Mouse (Mus musculus) ES-Bruce4 (cell line): ENCODE data around the gene Acox2. TPM values are rescaled to one million over a fixed set of nuclear protein-coding genes. Genes with fewer than 3 reads are reported as not detected.

ENCODE experiments used
- H3K27ac ChIP-seq: 2 replicates; pipeline ENCODE4 v1.5.1; 2012; ENCODE audit warnings: low read length, inconsistent platforms; ENCODE audit not compliant: insufficient read depth
- H3K27me3 ChIP-seq: 2 replicates; pipeline ENCODE4 v1.6.1; 2012; ENCODE audit warnings: mild to moderate bottlenecking, low read length, inconsistent platforms; ENCODE audit not compliant: control insufficient read depth, poor library complexity, insufficient read depth, severe bottlenecking
- H3K36me3 ChIP-seq: 2 replicates; pipeline ENCODE4 v1.6.1; 2012; ENCODE audit warnings: inconsistent platforms, mild to moderate bottlenecking, low read length, moderate library complexity; ENCODE audit not compliant: control insufficient read depth, poor library complexity, insufficient read depth, severe bottlenecking
- H3K4me1 ChIP-seq: one replicate; pipeline ENCODE4 v1.8.1; 2011; ENCODE audit warnings: low read length; ENCODE audit not compliant: control insufficient read depth, insufficient read depth
- H3K4me3 ChIP-seq: 2 replicates; pipeline ENCODE4 v1.5.1; 2011; ENCODE audit warnings: low read depth, mild to moderate bottlenecking, low read length
- H3K9ac ChIP-seq: 2 replicates; pipeline ENCODE4 v1.6.1; 2012; ENCODE audit warnings: low read depth, mild to moderate bottlenecking, inconsistent platforms; ENCODE audit not compliant: poor library complexity, severe bottlenecking
- H3K9me3 ChIP-seq: replicated peaks from 2 replicates; pipeline ENCODE4 v1.6.1; 2012; ENCODE audit warnings: mild to moderate bottlenecking, low read length, inconsistent platforms; ENCODE audit not compliant: control insufficient read depth, poor library complexity, insufficient read depth, severe bottlenecking
- CTCF ChIP-seq: IDR thresholded peaks from one replicate; pipeline ENCODE4 v1.8.1; 2011; ENCODE audit warnings: low read depth, low read length
- EP300 ChIP-seq: IDR thresholded peaks from 2 replicates; pipeline ENCODE4 v1.6.1; 2011; ENCODE audit warnings: low read depth, low read length; ENCODE audit not compliant: insufficient read depth
- POLR2A ChIP-seq: IDR thresholded peaks from one replicate; pipeline ENCODE4 v1.8.1; 2011; ENCODE audit warnings: low read length; ENCODE audit not compliant: insufficient read depth
- polyA plus RNA-seq: library from polyadenylated mRNA; stranded (reverse); fragments of >200 nt; gene quantifications from 2 replicates; pipeline ENCODE4 v1.2.4, GENCODE M21; 2011; ENCODE audit warnings: low read depth; ENCODE audit not compliant: missing spikeins, insufficient read depth, insufficient read length

Gene Acox2
- polyA plus RNA-seq, 1 experiment, result not detected

GRCm38 (mm10) chr14:8256072-8256471 is 3.1 kb downstream of the Acox2 start:
- Histone ChIP-seq H3K9ac (no peak overlapping the region), H3K27me3 (no peaks in the 10 kb centered on the region), H3K4me1 (no peaks in the 10 kb centered on the region), H3K9me3 (no peaks in the 10 kb centered on the region), H3K36me3 (no peaks in the 10 kb centered on the region), H3K27ac (no peak overlapping the region), H3K4me3 (no peak overlapping the region)
- TF ChIP-seq EP300 (no peak), CTCF (no peak), POLR2A (no peak)

DNA sequence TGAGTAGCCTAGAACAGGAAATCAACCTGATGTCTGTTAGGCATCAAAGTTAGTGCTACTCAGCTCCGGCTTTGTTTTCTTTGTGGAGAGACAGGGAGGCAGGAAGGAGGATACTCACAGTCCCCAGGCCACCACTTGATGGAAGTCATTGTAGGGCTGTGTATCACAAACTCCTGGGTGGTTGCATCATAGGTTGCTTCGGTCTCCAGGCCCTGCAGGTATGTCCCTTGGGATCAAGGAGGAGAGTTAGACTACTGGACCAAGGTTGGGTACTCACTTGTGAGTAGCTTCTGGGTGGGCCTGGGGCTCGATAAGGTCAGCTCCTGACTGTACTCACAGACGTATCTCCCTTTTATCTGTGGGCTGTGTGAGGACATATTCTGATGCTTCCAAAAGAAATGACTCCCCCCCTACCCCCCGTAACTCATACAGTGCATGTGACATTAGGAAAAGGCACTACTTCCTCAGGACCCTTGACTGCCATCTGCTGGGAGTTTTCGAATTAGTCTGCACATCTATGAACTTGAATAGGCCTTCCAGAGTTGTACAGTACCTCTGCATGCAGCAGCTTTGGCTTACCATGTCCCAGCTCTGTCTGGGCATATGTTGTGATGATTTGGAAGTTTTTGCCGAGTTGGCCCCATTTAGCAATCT is 4.0 kb downstream of the Acox2 start:
- no peaks in the 10 kb centered on the region for H3K4me1 ChIP-seq
- TF ChIP-seq POLR2A (no peak), CTCF (no peak)
- no peaks in the 10 kb centered on the region for H3K27me3 ChIP-seq
- H3K4me3 ChIP-seq, result no peak overlapping the region
- no peaks in the 10 kb centered on the region for H3K36me3 ChIP-seq
- H3K9ac ChIP-seq, result no peak overlapping the region
- no peak overlapping the region for H3K27ac ChIP-seq
- H3K9me3 ChIP-seq, result no peaks in the 10 kb centered on the region

GRCm38 (mm10) chr14:8251330-8251885 is 7.7 kb downstream of the Acox2 start:
- H3K4me1 ChIP-seq, result no peaks in the 10 kb centered on the region
- H3K36me3 ChIP-seq, result no peaks in the 10 kb centered on the region
- H3K9me3 ChIP-seq, result no peaks in the 10 kb centered on the region
- no peak overlapping the region for H3K4me3 ChIP-seq
- no peak overlapping the region for H3K9ac ChIP-seq
- no peak for TF ChIP-seq POLR2A
- TF ChIP-seq CTCF, result no peak
- TF ChIP-seq EP300, result no peak
- no peaks in the 10 kb centered on the region for H3K27me3 ChIP-seq
- H3K27ac ChIP-seq, result no peak overlapping the region

GRCm38 (mm10) chr14:8250141-8250871 is 8.8 kb downstream of the Acox2 start:
- Histone ChIP-seq H3K4me1 (no peaks in the 10 kb centered on the region), H3K36me3 (no peaks in the 10 kb centered on the region), H3K9ac (no peak overlapping the region), H3K27me3 (no peaks in the 10 kb centered on the region), H3K4me3 (no peak overlapping the region), H3K27ac (no peak overlapping the region), H3K9me3 (no peaks in the 10 kb centered on the region)
- no peak for TF ChIP-seq CTCF
- no peak for TF ChIP-seq POLR2A
- TF ChIP-seq EP300, result no peak

- H3K27me3 ChIP-seq, result no peaks in the 10 kb centered on the region
- no peaks in the 10 kb centered on the region for H3K9me3 ChIP-seq
- no peaks in the 10 kb centered on the region for H3K36me3 ChIP-seq
- no peak overlapping the region for H3K27ac ChIP-seq
- TF ChIP-seq POLR2A (no peak), CTCF (no peak), EP300 (no peak)
- no peak overlapping the region for H3K9ac ChIP-seq
- H3K4me3 ChIP-seq, result no peak overlapping the region
- no peaks in the 10 kb centered on the region for H3K4me1 ChIP-seq
These were observed 9.9 kb downstream of the Acox2 start for GRCm38 (mm10) chr14:8249206-8249605.

DNA sequence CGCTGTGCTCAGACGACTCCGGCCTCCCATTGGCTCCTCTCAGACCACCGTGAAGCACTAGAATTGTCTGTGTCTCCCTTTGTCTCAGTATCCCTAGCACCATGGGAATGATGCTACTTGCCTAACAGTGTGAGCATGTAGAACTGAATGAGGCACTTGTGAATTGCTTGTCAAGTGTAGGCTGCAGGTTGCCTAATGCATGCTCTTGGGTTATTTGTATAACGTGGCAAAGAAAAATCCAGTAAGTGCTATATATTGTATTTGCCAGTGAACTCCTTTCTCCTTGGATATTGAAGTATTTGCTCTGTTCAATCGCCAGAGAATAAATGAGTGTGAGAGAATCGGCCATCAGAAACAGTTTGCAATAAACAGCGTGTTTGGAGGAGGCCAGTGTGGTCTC is 12.3 kb downstream of the Acox2 start:
- no peak overlapping the region for H3K4me3 ChIP-seq
- no peaks in the 10 kb centered on the region for H3K4me1 ChIP-seq
- H3K36me3 ChIP-seq, result no peaks in the 10 kb centered on the region
- TF ChIP-seq POLR2A, result no peak
- TF ChIP-seq EP300, result no peak
- TF ChIP-seq CTCF, result no peak
- no peak overlapping the region for H3K9ac ChIP-seq
- H3K27ac ChIP-seq, result no peak overlapping the region
- no peaks in the 10 kb centered on the region for H3K9me3 ChIP-seq
- no peaks in the 10 kb centered on the region for H3K27me3 ChIP-seq
